Mouse (Mus musculus) cortical plate, adult 2 months (tissue): ENCODE measurements around the gene Anp32e.

Source experiments
- CTCF ChIP-seq: fragments of 200-500 bp; IDR thresholded peaks from 2 replicates; pipeline ENCODE4 v1.5.1; 2011; ENCODE audit warnings: mild to moderate bottlenecking, control low read depth, low read length; ENCODE audit not compliant: insufficient read depth; ENCODE audit errors: extremely low read depth
- POLR2A ChIP-seq: fragments of 200-500 bp; IDR thresholded peaks from 2 replicates; pipeline ENCODE4 v1.6.1; 2011; ENCODE audit warnings: mild to moderate bottlenecking, low read length, control low read depth; ENCODE audit not compliant: insufficient read depth; ENCODE audit errors: extremely low read depth

- no peak for TF ChIP-seq CTCF
- no peak for TF ChIP-seq POLR2A
Observed at GRCm38 (mm10) chr3:95994975-95995801, 66.1 kb downstream of the Anp32e start.
